Mouse (Mus musculus): ENCODE measurements around the gene Cdc42ep5.

Cdc42ep5 gene

DNA sequence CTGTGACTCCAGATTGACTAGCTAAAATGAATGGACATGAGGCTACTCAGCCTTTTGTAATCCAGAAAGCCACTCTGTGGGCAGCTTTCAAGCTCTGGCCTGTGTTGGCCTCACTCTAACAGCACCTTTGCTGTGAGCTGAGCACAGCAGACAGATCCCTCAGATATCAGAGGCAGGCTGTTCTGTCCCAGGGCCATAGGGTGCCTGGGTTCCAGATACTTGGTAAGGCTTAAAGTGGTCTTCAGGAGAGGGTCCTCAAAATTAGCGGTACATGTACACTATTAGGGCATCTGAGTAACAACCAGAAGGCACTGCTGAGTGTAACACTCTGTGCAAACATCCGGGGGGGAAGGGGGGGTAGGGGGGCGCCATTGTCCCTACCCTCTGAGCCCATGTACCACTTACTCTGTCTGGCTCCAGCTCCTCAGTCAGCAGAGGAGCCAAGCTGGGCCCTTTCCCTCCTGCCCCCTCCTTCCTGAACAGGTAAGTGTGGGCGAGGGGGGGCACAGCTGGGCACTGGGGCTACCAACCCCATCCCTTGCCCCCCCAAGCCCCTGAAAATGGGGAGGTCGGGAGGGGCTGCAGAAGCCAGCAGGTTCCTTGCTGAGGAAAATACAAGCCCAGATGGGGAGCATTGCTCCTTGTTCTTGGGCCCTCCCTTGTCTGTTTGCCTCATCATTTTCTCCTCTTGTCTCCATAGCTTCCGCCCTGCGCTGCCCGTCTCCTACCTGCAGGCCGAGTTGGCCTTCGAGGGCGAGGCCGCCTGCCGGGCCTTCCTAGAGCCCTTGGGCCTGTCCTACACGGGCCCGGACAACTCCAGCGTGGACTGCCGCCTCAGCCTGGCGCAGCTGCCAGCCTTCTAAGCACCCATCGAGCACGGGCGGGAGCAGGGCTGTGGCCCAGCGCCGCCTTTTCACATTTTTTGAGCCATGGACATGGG, 18.1 kb downstream of the Cdc42ep5 start:
- no peak for DNase-seq (ENCODE audit: low read depth, low spot score)

DNA sequence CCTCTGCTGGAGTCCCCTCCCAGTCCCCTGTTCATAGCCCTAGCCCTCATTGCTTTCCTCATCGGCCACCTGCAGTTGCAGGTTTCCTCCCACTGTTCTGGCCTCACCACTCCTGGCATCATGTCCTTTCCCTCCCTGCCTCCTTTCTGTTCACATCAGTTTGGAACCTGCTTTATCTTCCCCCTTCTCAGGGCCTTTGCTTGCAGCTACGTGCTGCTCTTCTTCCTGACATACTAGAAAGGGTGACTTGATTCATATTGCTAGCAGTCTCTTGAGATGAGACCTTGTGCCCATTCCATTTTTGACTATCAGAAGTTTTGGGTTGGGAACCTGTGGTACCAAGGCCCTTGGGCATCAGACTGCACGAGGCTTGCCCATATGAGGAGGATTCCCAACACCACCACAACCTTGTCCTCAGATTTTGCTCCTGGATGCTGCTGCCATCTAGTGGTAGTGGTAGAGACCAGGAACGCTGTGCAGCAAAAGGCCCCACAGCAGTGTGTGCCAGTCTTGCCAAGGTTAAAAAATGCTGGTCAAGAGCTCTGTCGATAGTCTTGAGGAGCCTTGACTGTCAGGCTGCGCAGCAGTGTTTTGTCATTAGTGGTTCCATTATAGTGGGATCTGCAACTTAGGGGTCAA, 19.0 kb downstream of the Cdc42ep5 start:
- DNase-seq (ENCODE audit: low read depth, low spot score), result no peak

DNA sequence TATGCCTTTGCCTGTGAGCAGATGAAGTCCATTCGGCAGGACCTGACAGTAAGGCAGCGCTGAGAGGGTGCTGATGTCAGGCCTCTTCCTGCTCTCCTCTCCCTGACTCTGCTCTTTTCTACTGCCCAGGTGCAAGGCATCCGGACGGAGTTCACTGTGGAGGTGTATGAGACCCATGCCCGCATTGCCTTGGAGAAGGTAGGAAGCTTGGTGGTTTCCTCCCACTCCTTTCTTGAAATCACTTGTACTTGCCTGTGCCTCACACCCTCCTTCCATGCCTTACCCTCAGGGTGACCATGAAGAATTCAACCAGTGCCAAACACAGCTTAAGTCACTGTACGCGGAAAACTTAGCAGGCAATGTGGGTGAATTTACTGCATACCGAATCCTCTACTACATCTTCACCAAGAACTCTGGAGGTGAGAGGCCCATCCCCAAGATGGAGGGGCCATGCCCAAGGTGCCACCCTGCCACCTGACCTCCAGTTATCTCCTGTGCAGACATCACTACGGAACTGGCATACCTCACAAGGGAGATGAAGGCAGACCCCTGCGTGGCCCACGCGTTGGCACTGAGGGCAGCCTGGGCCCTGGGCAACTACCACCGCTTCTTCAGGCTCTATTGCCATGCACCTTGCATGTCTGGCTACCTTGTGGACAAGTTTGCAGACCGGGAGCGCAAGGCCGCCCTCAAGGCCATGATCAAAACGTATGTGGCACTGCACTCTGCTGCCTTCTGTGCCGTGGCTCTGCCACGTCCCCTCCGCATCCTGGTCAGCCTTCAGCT, 19.7 kb downstream of the Cdc42ep5 start:
- no peak for DNase-seq (ENCODE audit: low read depth, low spot score)

DNA sequence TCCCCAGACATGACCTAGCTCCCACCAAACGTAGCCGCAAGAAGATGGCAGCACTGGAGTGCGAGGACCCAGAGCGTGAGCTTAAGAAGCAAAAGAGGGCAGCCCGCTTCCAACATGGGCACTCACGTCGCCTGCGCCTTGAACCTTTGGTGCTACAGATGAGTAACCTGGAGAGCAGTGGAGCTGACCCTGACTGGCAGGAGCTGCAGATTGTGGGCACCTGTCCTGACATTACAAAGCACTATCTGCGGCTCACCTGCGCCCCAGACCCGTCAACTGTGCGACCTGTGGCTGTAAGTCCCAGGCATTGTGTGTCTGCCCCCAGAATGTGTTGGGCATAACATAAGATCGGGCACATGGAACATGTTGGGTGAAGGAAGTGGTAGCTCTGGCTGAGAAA, 20.6 kb downstream of the Cdc42ep5 start:
- DNase-seq (ENCODE audit: low read depth, low spot score), result no peak

DNA sequence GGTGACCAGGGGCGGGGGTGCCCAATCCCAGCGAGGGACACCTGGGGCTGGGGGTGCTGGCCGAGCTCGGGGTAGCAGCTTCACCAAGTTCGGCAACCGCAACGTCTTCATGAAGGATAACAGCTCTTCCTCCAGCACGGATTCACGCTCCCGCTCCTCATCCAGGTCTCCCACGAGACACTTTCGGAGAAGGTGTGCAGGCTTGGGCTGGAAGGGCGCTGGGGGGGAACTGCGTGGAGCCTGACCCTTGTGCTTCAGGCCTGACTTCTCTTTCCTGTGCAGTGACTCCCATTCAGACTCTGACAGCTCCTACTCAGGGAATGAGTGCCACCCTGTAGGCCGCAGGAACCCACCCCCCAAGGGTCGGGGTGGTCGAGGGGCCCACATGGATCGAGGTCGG, 21.2 kb downstream of the Cdc42ep5 start:
- no peak for DNase-seq (ENCODE audit: low read depth, low spot score)

DNA sequence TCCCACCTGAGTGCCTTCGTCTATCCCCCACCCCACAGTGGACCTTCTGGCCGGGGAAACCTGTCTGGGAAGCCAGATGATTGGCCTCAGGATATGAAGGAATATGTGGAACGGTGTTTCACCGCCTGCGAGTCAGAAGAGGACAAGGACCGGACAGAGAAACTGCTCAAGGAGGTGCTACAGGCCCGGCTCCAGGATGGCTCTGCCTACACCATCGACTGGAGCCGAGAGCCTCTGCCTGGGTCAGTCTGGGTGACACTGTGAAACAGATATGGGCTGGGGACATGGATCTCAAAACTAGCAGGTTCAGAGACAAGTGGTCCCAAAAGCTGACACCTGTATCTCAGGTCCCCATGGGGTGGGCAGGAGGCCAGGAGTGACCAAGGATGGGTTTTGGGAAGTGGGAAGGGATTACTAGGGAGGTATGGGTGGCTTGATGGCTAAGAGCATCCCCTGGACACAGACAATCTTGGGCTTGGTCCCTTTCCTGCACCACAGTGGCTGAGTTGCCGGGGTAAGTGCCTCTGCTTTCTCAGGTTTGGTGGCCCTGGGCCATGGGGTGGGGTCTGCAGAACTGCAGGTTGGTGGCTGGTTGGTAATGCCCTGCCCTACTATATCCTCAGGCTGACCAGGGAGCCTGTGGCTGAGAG, 21.7 kb downstream of the Cdc42ep5 start:
- DNase-seq (ENCODE audit: low read depth, low spot score), result no peak

DNA sequence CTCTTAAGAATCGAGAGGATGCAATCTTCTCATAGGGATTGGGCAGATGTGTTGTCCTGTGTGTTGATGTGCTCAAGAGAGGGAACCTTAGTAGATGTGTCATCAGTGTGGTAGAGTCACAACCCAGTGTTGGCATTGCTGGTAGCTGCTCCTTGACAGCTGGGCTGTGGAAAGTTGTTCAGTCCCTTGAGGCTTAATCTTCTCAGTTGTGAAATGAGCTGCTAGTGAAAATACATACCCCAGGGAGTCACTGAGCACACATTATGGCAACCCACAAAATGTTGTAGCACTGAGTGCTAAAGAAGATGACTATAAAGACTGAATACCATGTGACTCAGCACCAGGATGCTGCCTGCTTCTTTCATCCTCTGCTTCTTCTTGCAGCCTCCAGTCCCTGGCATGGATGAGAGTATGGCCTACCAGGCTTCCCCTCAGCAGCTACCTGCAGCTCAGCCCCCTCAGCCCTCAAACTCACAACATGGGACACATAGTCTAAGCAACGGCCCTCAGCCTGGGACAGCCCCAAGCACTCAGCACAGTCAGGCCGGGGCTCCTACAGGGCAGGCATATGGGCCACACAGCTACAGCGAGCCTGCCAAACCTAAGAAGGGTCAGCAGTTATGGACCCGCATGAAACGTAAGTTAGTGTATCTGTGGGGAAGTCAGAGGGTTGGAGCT, 22.9 kb downstream of the Cdc42ep5 start:
- DNase-seq (ENCODE audit: low read depth, low spot score), result no peak

DNA sequence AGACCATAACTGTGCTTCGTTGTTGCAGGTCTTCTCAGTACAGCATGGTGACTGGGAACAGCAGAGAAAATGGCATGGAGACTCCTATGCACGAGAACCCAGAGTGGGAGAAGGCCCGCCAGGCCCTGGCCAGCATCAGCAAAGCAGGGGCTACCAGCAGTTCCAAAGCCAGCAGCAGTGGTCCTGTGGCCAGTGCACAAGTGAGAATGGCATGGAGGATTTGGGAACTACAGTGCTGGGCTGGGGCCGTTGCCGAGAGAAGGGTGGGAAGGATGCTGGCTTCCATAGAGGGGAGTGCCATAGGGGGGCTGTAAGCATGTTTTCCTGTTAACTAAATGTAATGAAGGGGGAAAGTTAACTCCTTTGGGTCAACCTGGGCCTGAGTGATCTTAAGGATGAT, 25.3 kb downstream of the Cdc42ep5 start:
- DNase-seq (ENCODE audit: low read depth, low spot score), result no peak

DNA sequence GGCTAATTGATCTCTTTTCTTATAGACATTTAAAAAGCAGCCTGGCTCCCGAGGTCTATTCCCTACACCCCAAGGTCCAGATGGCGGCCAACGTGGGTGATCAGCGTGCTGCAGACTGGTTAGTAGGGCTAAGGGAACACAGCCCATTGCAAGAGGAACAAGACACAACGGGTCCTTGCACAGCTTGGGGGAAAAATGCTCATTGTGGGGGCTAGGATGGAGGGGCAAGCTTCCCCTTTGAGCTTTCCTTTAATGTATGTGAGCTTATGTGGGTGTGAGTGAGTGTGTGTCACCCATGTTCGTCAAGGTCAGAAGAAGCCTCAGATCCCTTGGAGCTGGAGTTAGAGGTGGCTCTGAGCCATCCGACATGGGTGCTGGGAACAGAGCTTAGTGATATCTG, 26.0 kb downstream of the Cdc42ep5 start:
- no peak for DNase-seq (ENCODE audit: low read depth, low spot score)

DNA sequence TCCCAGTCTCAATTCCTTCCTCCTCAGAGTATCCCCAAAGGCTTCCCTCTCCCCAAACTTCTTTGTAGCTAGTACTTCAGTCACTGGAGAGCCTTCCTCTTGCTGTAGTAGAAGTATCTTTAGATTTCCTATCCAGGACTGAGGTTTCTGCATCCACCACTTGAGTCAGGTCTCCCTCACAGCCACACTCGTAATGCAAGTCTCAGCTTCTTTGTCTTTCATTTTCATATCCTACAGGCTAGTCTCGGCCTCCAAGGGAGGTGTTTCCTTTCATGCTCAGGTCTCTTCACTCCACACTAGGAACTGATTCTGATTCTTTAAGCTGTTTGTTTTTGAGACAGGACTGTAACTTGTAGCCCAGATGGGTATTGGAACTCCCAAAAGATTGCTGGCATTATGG, 26.5 kb downstream of the Cdc42ep5 start:
- no peak for DNase-seq (ENCODE audit: low read depth, low spot score)

DNA sequence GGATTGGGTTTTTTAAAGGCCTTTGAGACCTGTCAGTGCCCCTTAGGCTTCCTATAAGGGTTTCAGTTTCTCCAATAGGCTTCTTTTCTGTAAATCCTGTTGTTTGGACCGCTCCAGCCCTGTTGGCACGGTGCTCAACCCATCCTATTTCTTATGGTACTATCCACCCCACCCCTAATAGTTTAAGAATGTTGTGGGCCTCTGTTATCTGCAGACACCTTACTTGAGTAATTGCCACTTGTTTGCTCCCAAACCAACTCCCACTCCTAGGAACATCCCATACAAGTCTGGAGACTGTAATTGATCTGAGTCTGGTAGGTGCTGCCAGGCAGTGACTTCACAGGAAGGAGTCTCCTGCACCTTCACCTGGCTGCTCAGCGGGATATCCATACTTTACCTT, 26.9 kb downstream of the Cdc42ep5 start:
- no peak for DNase-seq (ENCODE audit: low read depth, low spot score)

DNA sequence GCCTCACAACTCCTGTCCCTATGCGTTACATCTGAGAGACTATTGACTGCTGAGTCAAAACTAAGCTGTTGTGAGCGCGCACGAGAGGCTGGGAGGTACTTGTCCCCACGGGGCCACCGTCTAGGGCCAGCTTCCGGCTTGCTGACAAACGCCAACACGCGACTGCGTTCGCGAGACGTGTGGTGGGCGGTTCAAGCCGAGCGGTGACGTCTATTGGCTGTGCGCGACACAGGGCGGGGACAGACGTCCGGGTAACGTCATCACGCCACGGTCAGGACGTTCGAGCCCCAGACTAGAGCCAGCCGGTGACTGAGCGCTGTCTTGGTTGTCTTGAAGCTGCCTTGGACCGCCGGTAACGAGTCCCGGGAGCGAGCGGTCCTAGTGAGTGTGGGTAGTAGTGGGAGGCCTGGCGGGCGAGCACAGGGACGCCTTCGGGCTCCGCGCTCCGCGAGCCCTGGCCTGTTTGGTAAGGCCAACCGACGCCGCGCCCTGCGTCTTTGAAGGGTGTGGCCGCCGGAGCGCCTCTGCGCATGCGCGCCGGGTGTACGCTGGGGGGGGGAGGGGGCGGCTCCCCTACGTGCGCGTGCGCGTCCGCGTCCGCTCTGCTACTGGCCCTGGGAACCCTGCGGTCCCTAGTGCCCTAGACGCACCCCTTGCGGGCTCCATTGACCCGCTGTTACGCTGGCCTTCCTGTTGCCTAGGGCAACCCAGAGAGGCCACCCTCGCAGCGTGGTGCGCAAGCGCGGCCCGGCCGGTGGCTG, 27.7 kb downstream of the Cdc42ep5 start, which contains the start of gene Leng8:
Leng8 (plus strand) TSS at position 269 of the 761 bp plus-strand sequence.
- peak; percentile 99 for DNase-seq (ENCODE audit: low read depth, low spot score)

DNA sequence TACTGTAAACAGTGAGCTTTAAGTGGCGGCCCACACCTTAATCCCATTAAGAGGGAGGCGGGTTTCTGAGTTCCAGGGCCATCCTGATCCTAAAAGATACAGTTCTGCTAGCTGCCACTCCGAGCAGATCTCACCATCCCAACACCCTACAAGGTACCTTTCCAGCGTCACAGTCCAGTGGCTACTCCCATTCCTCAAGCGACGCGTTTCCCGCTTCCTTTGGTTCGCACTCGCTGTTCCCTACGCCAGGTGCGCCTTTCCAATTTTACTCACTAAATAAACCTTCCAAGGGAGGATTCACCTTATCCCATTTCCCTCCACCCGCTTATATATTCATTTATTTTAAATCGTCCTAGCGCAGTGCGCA, 28.3 kb downstream of the Cdc42ep5 start:
- no peak for DNase-seq (ENCODE audit: low read depth, low spot score)

DNA sequence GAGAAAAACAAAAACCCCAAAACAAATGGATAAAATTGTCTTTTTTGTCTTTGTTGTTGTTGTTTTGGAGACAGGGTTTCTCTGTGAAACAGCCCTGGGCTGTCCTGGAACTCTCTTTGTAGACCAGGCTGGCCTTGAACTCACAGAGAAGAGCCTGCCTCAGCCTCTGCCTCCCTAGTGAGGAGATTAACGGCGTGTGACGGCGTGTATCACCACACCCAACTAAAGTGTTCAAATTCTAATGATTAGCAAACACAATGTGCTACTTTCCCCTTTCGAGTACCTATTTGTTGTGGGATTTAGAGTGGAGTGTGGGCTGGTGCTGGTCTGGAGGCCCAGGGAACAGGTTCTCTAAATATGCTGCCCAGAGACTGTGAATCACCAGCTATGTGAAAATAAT, 29.7 kb downstream of the Cdc42ep5 start:
- no peak for DNase-seq (ENCODE audit: low read depth, low spot score)

DNA sequence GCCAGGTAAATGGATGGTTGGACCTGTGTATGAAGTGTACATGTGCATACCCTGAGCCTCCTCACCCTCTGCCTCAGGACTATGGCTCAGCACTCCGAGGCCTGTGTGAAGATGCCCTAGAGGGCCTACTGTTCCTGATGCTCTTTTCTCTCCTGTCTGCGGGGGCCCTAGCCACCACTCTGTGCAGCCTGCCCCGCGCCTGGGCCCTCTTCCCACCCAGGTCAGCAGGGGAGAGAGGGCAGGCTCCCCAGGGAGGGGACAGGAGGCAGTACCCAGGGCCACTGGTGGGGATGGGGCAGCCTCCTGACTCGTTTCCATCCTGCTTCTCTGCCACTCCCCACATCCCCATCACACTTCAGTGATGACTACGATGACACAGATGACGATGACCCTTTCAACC, 31.7 kb downstream of the Cdc42ep5 start:
- DNase-seq (ENCODE audit: low read depth, low spot score), result no peak

DNA sequence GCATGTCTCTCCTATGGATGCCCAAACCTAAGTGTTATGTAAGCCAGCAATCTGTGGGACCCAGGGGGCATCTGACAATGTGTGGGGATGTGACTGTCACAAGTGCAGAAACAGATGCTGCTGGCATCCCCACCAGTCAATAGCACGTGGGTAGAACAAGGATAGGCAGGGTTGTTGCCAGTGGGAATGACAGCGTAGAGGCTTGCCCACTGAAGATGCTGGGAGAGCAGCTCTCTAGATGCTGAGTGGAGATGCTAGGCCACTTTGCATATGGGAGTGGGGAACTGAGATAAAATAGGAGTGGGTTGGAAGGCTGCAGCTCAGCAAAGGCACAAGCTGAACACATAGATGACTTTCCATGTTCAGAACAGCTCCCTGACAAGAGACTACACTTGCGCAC, 32.1 kb downstream of the Cdc42ep5 start:
- no peak for DNase-seq (ENCODE audit: low read depth, low spot score)

DNA sequence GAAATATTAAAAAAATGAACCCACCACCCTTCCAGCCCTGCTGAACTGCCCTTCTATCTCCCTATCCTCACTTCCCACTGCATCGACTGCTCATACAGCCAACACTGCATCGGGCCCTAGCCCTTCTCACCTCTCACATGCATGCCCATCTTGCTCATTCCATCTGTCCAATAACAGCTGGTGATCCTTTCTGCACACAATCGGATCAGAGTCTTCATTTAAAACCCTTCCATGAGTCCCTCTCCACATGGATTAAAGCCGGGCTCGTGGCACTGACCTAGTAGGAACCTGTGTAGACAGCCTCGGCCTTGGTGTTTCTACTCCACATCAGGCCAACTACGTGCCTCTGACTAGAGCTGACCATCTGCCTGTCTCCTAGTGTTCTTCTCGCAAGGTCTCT, 32.7 kb downstream of the Cdc42ep5 start:
- DNase-seq (ENCODE audit: low read depth, low spot score), result no peak

DNA sequence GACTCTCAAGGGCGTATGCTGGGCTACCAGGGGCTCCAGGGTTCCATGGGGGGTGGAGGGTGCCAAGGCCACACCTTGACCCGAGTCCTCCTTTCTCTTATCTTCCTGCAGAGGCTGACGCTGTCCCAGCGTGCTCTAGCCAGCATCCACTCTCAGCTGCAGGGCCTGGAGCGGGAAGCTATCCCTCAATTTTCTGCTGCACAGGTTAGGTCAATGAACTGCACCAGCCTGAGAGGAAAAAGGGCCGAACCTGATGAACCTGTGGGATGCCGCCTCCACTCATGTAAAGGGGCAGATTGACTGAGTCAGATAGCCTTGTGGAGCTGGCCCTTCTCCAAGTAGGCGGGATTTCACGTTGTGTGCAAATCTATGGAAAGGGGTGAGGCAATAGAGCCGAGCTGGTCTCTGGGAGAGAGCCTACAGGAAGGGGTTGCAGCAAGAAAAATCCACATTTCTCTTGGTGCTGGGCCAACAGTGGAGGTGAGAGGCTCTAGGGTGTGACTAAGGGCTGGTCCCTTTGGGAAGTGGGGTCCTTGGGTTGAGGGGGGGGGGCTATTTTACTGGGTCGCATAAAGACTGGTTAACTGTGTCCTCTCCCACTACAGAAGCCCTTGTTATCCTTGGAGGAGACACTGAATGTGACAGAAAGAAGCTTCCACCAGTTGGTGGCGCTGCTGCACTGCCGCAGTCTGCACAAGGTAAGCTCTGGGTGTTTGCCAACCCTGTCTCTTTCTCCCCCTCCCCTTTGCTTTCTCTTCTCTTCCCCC, 33.8 kb downstream of the Cdc42ep5 start:
- peak; percentile 68 for DNase-seq (ENCODE audit: low read depth, low spot score)

DNA sequence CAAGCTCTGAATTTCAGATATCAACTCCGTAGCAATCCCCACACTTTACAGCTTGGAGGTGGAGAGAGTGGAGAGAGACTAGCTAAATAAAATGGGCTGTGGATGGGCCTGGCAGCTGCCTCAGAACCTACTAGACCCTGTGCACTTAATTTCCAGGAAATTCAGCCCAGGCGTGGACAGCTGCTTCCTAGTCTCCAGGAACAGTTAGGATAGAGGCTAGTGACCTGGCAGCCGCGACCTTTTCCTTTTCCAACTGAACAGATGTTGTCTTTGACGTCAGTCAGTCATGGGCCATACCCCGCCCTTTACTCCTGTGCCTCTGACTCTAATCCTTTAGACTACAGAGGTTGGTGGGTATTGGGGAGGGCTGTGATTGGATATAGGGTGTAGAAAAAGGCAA, 35.8 kb downstream of the Cdc42ep5 start:
- DNase-seq (ENCODE audit: low read depth, low spot score), result peak; percentile 67

DNA sequence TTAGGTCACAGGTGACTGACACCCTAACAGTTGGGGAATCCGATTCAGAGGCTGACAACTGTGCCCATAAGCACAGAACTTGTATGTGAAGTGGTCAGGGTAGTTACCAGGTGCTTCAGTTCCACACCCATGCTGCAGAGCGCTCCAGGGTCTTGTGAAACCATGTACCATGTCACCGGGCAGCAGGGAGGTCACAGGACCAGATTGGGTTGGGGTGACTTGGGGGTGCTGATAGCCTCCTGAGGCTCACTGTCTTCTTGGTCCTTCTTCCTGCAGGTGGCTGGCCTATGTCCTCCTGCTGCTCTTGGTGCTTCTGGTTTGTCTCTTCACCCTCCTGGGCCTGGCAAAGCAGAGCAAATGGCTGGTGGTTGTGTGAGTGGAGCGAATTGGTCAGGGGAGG, 36.8 kb downstream of the Cdc42ep5 start:
- DNase-seq (ENCODE audit: low read depth, low spot score), result no peak
